Mouse (Mus musculus): ENCODE measurements at regions not wholly inside any gene's neighbourhood (a gene's known extent, or its start where the extent isn't known, plus 50 kb on each side); places are given as distances from the start of the nearest gene placed in this dataset.
"Not testable (repeated sequence)": the region's sequence is repeated elsewhere in the genome, so short reads cannot be mapped to it uniquely, and the experiment has no call there.

DNA sequence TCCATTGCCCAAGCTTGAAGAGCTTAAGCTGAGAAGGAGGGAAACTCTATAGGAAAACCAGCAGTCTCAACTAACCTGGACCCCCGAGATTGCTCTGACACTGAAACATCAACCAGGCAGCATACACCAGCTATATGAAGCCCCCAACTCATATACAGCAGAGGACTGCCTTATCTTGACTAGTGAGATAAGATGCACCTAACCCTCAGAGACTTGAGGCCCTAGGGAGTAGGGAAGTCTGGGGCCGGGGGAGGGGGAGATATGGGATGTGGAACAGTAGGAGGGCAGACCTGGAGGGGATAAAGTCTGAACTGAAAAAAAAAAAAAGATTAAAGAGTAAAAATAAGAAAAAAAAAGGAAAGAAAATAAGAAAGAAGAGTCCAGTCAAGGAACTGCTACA lies 540.5 kb upstream of the Pkdcc start:
- no peak for DNase-seq

DNA sequence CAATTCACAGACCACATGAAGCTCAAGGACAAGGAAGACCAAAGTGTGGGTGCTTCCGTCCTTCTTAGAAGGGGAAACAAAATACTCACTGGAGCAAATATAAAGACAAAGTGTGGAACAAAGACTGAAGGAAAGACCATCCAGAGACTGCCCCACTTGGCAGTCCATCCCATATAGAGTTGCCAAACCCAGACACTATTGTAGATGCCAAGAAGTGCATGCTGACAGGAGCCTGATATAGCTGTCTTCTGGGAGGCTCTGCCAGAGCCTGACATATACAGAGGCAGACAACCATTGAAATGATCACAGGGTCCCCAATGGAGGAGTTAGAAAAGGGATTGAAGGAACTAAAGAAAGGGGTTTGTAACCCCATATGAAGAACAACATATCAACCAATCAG lies 548.5 kb upstream of the Pkdcc start:
- DNase-seq = not testable (repeated sequence)

DNA sequence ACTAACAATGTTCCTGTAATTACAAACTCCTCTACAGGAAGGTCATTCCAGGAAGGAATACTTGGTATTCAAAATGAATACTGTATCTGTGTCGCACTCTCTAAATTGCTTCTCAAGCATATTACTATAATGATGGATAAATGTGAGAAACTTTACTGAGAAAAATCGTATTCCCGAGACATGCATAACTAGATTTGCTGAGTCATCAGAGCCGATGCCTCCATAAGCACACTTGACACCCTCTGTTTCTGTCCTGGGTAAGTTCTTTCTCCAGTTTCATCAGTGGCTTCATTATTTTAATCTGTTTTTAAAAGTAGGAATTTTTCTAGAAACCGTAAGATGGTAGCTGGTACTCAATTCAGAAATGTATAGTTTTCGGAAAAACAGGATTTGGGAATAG lies 550.7 kb upstream of the Pkdcc start:
- DNase-seq = no peak

DNA sequence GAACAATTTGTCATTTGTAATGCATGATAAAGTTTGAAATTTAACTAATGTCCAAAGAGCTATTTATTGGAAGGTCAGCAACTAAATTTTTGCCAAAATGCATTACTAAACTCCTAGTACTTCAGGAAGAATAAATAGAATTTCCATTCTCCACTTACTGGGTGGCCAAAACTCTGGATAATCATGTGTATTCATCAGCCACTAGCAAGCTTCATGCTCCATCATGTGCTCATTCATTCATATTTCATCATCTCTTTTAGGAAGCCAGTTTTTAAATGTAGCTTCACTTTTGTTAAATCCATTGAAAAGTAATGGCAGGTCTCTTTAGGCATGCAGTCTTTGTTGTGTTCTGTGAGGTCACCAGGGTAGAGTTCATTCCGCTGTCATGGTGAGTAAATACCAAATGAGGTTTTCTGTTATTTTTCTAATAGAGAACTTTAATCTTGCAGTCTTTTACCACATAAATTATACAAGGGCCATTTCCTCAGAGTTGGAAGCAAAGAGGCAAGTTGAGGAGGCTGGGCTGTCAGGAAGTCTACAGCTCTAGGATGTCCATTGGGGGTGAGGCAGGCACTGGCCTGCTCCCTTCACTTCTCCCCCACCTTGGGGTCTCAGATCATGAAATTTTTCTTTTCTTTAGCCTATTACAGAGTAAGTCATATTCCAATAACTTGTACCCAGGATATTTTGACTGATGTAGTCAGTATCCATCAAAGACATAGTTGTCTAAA lies 578.5 kb upstream of the Pkdcc start:
- no peak for DNase-seq

DNA sequence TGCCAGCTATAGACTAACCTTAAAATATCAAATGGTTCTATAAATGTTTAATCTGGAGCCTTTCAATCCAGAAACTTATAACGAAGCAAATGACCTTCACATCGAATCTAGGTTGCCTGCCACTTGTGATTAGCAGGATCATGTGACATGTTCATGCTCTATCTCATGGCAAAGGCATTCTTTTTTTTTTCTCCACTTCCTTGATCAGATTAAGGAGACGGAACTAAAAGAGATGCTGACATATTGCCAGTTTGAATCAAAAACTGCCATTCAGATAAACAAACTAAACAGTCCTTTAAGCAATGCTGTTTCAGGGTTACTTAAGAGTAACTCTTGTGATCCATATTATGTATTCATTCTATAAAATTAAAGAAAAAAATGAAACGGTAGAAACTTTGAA lies 579.2 kb upstream of the Pkdcc start:
- no peak for DNase-seq

DNA sequence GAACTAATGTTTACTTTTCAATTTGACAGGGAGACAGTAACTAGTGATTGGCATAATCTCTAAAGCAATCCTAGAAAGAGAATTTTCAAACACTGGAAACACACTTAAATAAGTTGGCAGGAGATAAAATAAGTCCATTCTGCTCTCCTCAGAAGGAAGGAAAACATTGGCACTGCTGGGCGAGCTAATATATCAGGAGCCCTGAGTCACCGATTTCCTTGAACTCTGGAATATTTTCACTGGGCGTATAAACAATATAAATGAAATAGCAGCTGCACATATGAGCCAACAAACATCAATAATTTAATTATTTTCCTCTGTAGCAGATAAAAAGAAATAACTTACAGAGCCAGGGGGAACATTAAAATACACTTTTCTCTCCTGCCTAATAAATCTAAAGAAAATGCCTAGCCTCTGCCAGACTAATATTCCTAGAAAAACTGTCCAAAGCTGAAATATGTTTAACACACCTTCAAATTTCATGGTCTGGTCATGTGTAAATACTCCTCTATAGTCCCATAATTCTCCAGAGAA lies 608.4 kb upstream of the Pkdcc start:
- DNase-seq = peak; percentile 45

DNA sequence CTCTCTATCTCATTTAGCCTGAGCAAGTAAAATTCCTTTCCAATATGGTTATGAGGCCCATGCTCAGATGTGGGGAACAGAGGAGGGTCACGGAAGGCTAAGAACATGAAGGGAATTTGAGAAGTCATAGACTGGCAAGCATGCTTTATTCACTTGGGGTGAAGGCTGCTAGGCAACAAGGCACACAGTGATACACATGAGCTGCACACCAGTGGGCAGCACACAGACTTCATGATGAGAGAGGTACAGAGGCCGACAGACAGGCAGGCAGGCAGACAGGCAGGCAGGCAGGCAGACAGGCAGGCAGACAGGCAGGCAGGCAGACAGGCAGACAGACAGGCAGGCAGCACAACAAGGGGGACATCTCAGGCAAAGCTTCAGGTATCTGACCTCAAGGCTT lies 631.3 kb upstream of the Pkdcc start:
- DNase-seq = no peak

DNA sequence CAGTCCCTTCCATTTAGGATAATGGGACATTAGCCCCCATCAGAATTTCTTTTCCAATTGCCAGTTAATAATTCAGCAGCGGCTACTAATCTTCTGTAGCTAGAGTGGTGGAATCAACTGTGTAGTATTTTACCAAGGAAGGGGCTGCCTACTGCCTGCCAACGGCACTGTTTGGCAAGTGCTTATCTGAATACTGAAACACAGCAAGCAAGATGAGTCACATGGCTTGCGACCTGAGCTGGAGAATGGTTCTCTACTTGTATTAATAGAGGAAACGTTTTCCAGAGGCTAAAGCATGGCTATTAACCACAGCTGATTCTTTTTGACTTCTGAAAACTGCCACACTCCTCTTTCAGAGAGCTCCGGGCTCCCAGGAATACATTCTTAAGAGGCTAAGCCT lies 681.6 kb upstream of the Pkdcc start:
- peak; percentile 4 for DNase-seq

DNA sequence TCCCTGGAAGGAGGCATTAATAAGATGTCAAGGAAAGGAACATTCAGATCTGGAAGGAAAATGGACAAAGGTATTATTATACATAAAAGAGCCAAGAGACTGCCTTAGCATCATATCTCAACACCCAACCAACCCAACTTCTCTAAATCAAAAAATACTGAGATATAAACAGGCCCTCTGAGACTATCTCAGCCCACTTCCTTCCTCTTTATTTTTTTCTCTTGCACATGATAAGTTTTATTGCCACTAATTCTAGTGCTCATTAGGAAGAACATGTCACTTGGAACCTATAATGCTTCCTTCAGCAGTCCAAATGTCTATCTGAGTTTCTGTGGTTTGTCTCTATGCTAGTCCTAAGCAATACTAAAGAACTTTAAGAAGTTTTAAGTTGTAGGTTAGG lies 697.0 kb upstream of the Pkdcc start:
- DNase-seq = no peak

DNA sequence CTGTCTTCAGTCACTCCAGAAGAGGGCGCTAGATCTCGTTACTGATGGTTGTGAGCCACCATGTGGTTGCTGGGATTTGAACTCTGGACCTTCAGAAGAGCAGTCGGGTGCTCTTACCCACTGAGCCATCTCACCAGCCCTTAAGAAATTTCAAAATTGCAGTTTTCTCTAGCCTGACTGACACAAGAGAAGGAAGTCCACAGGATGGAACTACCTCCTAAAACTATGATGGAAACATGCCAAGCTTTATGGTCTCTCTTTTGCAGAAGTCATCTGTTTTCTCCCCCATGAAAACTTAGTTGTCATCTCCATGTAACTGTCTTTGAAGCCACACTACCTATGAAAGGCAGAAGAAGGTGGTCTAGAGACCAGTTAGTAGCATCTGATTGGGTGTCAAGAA lies 698.2 kb upstream of the Pkdcc start:
- DNase-seq = no peak

DNA sequence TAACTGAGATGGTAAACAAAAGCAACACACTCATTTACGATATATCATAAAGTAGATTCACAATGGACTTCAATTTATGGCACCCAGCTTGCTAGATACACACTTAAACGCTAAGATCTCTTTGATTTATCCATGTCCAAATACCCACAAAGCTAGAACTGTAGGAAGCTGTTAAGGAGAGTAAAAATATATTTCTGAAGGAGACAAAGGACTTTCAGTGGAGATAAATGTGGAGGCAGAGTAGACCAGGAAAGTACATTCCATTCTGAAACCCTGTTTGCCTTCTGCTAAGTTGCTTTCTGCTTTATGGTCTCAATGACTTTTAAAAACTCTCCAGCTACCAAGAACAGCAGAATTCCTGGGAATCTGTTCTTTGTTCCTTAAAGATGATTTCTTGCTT lies 701.3 kb upstream of the Pkdcc start:
- no peak for DNase-seq

DNA sequence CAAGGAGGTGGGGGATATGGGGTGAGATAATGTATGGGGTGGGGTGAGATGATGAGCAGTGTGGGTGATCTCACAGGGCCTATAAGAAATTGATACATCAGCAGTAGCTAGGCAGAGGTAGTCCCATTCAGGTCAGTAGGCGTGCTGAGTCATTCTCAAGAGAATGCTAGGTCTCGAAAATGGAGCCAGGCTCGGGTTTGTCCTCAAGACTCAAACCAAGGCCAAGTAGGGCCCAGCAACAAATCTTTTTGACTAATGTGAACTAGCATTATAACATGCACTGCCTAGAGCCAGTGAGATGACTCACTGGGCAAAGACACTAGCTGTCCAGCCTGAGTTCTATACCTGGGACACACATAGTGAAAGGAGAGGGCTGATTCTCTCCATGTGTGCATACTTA lies 710.8 kb upstream of the Pkdcc start:
- DNase-seq = peak; percentile 49

DNA sequence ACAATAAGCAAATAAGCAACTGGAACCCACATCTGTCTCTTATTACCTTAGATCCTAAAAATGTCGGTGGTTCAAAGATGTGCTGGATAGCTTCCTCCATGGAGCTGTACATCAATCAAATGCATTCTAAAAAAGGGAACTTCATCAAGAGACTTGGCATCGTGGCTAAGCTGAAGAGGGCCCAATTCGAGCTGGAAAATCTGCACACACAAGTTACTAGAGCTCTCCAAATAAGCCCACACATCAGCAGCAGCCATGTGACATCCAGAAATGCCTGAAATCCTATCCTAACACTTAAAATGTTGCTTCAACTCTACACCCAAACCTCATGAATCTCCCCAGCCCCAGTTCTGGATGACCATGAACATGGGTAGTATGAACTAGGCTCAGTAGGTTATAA lies 729.5 kb upstream of the Pkdcc start:
- no peak for DNase-seq

DNA sequence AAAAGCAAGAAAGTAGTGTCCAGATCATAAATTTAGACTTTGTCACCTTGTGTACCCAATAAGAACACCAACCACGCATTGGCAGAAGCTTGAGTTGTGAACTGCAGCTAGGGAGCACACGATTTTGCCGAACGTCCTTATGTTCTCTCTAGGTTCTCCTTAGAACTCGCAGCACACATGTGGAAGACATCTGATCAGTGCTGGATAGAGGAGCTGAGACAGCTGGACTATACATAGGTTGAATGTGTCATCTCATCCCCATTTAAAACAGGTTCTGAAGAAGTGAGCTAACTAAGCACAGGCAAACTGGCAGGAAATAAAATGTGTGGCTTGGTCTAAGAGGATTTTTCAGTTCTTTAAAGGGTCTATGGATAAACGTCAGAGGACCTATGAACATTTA lies 730.5 kb upstream of the Pkdcc start:
- no peak for DNase-seq

DNA sequence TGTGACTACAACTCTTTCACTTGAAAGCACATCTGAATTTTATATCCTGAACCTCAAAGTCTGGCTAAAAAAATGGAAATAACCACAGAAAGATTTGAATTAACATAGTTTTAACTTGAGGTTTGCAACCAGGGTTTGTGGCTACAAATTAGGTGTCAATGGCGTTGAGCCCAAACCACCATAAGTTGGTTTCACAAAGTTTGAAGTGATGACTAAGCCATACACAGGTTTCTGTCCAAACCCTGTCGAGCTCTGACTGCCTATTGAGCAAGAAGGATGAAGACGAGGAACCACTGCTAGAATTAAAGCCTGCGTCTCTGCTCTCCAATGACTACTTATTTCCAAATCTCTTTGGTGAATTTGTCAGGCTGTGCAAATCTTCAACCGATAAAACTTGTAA lies 719.8 kb upstream of the Slc8a1 start:
- DNase-seq = peak; percentile 14

DNA sequence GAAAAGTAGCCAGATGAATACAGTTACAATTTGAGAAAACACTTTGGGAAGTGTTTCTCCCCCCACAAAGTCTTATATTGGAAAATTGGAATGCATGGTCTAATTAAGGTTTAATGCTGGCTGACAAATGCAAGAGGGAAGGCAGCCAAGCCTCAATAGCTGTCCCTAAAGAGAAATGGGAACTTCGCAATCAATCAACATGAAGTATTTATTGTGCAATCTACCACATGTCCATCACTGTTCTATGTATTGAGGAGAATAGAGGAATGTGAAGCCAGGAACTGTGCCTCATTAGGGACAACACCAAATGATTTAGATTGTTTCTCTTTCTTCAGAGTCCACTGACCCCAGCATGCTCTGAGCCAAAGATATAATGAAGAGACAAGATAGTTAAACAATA lies 715.7 kb upstream of the Slc8a1 start:
- no peak for DNase-seq

DNA sequence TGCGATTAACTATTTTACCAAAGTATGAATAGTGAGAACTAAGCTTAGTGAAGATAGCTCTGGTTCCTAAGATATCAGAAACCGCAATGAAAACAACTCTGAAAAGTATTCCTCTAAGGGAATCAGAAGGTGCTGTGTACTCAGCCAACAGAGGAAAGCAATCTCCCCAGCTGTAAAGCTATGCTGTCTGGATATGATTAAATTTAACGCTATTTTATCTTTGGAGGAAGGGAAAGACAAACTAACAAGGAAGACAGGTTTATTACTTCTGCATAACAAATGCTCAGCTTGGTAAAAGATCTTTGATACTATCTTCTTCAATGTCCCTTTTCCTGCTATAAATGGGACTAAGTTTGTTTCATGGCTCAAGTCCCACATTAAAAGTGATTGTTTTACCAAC lies 700.9 kb upstream of the Slc8a1 start:
- no peak for DNase-seq

DNA sequence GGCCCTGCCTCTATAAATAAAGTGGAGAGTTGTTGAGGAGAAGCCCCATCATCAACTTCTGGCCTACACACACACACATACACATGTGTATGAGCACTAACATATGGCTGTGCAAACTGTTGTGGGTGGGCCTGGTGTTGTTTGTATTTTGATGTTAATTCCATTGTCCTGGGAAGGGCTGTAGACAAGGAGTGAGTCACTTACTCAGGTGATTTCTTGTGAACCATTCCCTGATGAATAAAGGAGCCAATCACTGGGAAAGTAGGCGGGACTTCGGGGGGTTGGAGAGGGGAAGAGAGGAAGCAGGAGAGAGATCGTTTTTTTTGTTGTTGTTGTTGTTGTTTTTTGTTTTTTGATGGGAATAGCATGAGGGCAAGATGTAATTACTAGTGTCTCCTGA lies 699.0 kb upstream of the Slc8a1 start:
- DNase-seq = no peak

DNA sequence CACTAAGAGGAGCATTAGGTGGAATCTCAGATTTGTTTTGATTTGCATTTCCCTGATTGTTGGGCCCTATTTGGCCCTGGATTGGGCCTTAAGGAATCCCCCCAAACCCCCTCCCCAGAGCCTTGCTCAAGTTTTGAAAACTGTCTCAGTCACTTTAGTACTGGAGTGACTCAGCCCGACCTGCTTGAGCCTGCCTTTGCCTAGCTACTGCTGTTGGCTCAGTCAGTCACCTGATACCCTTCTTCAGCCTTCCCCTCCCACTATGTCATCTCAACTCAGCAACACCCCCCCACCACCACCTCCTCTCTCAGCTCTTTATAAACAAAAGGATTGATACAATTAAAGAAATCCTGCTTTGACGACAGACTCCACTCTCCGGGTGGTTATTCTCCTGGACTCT lies 694.5 kb upstream of the Slc8a1 start:
- DNase-seq = no peak

DNA sequence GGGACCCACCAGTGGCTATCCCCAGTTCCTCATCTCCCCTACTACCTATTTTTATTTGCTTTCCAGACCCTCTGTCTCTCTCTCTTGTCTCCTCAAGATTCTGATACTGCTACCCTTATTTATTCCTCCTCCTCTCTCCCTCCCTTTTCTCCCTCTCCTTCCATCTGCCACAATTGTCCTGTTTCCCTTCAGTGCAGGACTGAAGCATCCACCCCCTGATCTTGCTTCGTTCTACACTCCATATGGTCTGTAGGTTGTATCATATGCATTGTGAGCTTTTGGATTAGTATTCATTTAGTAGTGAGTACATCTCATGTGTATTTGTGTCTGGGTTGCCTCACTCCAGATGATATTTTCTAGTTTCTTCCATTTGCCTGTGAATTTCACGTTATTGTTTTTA lies 670.1 kb upstream of the Slc8a1 start:
- DNase-seq = no peak

DNA sequence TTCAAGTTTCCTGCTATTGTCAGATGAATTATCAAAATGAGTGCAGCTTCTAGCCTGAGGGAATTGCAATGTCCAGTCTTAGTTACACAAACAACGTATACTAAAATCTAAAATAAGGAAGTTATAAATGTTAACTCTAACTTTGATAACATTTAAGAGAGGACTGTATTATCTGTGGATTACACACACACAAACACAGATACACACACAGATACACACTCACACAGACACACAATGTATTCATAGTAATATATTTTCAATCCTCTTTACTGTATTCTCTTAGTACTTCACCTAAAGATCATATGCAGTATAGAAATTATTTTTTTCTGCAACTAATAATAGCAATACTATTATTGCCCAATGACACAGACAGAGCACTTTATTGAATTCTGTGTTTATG lies 661.2 kb upstream of the Slc8a1 start:
- DNase-seq = no peak

DNA sequence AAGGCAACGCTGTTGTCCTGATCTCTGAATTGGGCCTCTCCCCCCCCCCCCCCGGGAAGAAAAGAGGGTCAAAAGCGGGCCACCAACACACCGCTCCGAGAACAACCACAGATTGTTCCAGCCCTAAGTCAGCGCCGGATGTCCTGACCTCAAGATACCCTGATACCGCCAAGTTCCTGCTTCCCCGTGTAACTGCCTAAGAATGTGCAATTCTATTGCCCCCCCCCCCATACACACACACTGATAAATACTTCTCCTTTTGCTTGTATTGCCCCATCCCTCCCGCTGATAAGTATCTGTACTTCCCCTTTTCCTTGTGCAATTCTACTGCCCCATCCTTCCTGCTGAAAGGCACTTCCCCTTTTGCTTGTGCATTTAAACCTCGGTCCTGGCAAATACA lies 641.2 kb upstream of the Slc8a1 start:
- not testable (repeated sequence) for DNase-seq

DNA sequence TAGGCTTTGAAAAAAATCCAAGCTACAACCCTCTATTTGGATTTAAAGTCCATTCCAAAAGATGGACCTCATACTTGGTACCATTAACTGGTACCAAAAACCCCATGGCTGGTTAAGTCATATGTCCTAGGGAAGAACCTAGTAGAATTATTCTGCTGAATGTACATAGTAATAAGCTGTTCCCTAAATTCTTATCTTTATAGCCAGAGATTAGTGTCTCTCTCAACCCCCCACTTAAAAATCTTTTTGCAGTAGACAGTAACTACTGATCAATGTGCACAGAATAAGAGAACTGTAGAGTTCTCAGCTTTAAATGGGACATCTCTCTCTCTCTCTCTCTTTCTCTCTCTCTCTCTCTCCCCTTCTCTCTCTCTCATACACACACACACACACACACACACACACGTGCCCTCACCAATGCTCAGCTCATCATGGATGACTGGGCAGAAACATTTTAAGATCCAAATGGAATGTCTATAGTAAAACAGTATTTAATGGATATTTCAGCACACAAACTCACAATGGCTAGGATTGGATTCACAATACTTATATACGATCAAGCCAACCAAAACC lies 640.2 kb upstream of the Slc8a1 start:
- no peak for DNase-seq

DNA sequence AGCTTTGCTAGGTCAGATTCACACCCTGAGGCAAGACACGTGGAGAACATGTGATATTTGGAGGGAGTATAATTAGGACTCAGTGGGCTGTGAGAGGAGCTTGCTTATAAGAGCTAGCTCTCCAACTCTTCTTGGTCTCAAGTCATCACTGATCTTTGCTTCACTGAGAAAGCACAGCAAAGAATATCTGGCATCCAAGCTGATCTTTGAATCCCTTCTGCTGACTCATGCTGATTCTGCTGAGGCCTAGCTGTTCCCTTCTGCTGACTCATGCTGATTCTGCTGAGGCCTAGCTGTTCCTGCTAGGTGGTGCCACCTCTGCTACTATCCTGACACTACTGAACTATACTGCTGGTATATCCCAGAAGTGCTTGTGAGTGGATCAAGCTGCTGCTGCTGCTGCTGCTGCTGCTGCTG lies 639.0 kb upstream of the Slc8a1 start:
- DNase-seq = peak; percentile 21
